Mouse (Mus musculus) splenic B cell, adult 2 months (primary cell): ENCODE data around the gene Qrfp.

Experiments used
- DNase-seq: peaks from one replicate; pipeline ENCODE4 v3.0.0-alpha.2; 2011; ENCODE audit warnings: low read depth, low spot score
- H3K27me3 ChIP-seq: 2 replicates; pipeline ENCODE4 v1.6.1; 2012; ENCODE audit warnings: mild to moderate bottlenecking, low read length, moderate library complexity, mixed read lengths; ENCODE audit not compliant: control insufficient read depth, poor library complexity, insufficient read depth, severe bottlenecking
- H3K36me3 ChIP-seq: 2 replicates; pipeline ENCODE4 v1.6.1; 2012; ENCODE audit warnings: mild to moderate bottlenecking, low read length, moderate library complexity, mixed read lengths; ENCODE audit not compliant: control insufficient read depth, poor library complexity, insufficient read depth, severe bottlenecking

The Qrfp gene

GRCm38 (mm10) chr2:31769631-31770111 is 40.7 kb downstream of the Qrfp start:
- H3K27me3 ChIP-seq, result no peaks in the 10 kb centered on the region; the same call in 1 of the 2 replicates
- DNase-seq, result no peak
- no peaks in the 10 kb centered on the region for H3K36me3 ChIP-seq

GRCm38 (mm10) chr2:31769115-31769514 is 41.3 kb downstream of the Qrfp start:
- DNase-seq, result no peak
- H3K27me3 ChIP-seq, result no peaks in the 10 kb centered on the region; the same call in 1 of the 2 replicates
- no peaks in the 10 kb centered on the region for H3K36me3 ChIP-seq

GRCm38 (mm10) chr2:31767815-31768214 is 42.6 kb downstream of the Qrfp start:
- no peaks in the 10 kb centered on the region for H3K36me3 ChIP-seq
- H3K27me3 ChIP-seq, result no peaks in the 10 kb centered on the region; the same call in 1 of the 2 replicates
- no peak for DNase-seq

- Histone ChIP-seq H3K27me3 (no peaks in the 10 kb centered on the region; the same call in 1 of the 2 replicates), H3K36me3 (no peaks in the 10 kb centered on the region)
- no peak for DNase-seq
Observed at GRCm38 (mm10) chr2:31767104-31767503, 43.3 kb downstream of the Qrfp start.

GRCm38 (mm10) chr2:31763271-31763670 is 47.1 kb downstream of the Qrfp start:
- DNase-seq, result peak; percentile 38
- no peaks in the 10 kb centered on the region for H3K36me3 ChIP-seq

GRCm38 (mm10) chr2:31762853-31763252 is 47.5 kb downstream of the Qrfp start:
- no peak for DNase-seq
- Histone ChIP-seq H3K27me3 (no peaks in the 10 kb centered on the region), H3K36me3 (no peaks in the 10 kb centered on the region)

More at GRCm38 (mm10) chr2:31763271-31763670, 47.1 kb downstream of the Qrfp start:
- H3K27me3 ChIP-seq, result no peaks in the 10 kb centered on the region

- Histone ChIP-seq H3K27me3 (no peaks in the 10 kb centered on the region), H3K36me3 (no peaks in the 10 kb centered on the region)
- no peak for DNase-seq
Observed at GRCm38 (mm10) chr2:31762155-31762554, 48.2 kb downstream of the Qrfp start.

GRCm38 (mm10) chr2:31761585-31761984 is 48.8 kb downstream of the Qrfp start:
- H3K27me3 ChIP-seq, result no peaks in the 10 kb centered on the region
- no peaks in the 10 kb centered on the region for H3K36me3 ChIP-seq
- DNase-seq, result peak; percentile 46

GRCm38 (mm10) chr2:31761115-31761531 is 49.3 kb downstream of the Qrfp start:
- DNase-seq, result no peak
- no peaks in the 10 kb centered on the region for H3K36me3 ChIP-seq
- no peaks in the 10 kb centered on the region for H3K27me3 ChIP-seq

- H3K27me3 ChIP-seq, result no peaks in the 10 kb centered on the region
- H3K36me3 ChIP-seq, result no peaks in the 10 kb centered on the region
- no peak for DNase-seq
Observed at GRCm38 (mm10) chr2:31760486-31760885, 49.9 kb downstream of the Qrfp start.

- no peaks in the 10 kb centered on the region for H3K36me3 ChIP-seq
- H3K27me3 ChIP-seq, result no peaks in the 10 kb centered on the region
- DNase-seq, result peak; percentile 57
Observed at GRCm38 (mm10) chr2:31759751-31760460, 50.5 kb downstream of the Qrfp start.

GRCm38 (mm10) chr2:31758966-31759365 is 51.4 kb downstream of the Qrfp start:
- no peak for DNase-seq
- Histone ChIP-seq H3K36me3 (no peaks in the 10 kb centered on the region), H3K27me3 (no peaks in the 10 kb centered on the region)

GRCm38 (mm10) chr2:31757472-31757871 is 52.9 kb downstream of the Qrfp start:
- Histone ChIP-seq H3K36me3 (no peaks in the 10 kb centered on the region), H3K27me3 (no peaks in the 10 kb centered on the region)
- no peak for DNase-seq
